Mouse (Mus musculus): ENCODE measurements around the gene Itga5. TPM values are rescaled to one million over a fixed set of nuclear protein-coding genes. Genes with fewer than 3 reads are reported as not detected.

Gene Itga5
- polyA plus RNA-seq, 1 experiment from 2014 or later, result 12.9 TPM

DNA sequence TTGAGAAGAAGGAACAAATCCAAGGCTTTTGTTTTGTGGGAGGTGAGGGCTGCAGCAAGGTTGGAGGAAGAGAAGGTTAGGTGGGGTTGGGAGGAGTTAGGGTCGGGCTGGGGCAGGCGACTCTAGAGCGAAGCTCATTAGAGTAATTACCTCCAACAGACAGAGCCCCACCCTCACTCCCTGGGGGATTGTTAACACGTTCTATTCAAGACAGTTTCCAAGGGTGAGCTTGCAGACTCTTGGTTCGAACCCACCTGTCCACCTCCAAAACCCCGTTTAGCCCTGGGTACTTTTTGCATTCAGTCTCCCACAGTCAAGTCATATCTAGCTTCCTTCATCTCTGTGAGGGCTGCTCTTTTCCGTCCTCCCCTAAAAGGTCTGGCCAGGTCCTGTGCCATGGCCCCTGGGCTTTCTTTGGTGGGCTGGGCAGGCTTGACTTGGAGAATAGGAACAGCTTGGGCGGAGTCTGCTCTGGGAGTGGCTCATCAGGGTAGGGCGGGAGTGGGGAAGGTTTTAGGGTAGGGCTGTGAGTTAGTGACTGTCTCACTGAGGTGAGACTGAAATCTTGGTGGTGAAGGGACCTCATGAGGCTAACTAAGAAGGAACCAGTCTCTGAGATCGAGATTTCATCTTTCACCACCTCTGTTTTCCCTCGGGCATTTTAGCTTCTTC is 29.4 kb downstream of the Itga5 start:
- DNase-seq (no peak), ATAC-seq (ENCODE audit: low read depth) (no peak)
- Histone ChIP-seq H3K9ac (no peak overlapping the region), H3K4me2 (no peak overlapping the region), H3K4me1 (replicated peaks) (peaks cover 72% of the 10 kb centered on the region), H3K4me3 (replicated peaks) (no peak overlapping the region), H3K27me3 (peaks cover 43% of the 10 kb centered on the region), H3K36me3 (no peaks in the 10 kb centered on the region), H3K27ac (no peak overlapping the region), H3K9me3 (replicated peaks) (no peaks in the 10 kb centered on the region)
- WGBS (ENCODE audit: insufficient replicate concordance), result 28% methylated on average over 11 of the region's 11 CpGs

DNA sequence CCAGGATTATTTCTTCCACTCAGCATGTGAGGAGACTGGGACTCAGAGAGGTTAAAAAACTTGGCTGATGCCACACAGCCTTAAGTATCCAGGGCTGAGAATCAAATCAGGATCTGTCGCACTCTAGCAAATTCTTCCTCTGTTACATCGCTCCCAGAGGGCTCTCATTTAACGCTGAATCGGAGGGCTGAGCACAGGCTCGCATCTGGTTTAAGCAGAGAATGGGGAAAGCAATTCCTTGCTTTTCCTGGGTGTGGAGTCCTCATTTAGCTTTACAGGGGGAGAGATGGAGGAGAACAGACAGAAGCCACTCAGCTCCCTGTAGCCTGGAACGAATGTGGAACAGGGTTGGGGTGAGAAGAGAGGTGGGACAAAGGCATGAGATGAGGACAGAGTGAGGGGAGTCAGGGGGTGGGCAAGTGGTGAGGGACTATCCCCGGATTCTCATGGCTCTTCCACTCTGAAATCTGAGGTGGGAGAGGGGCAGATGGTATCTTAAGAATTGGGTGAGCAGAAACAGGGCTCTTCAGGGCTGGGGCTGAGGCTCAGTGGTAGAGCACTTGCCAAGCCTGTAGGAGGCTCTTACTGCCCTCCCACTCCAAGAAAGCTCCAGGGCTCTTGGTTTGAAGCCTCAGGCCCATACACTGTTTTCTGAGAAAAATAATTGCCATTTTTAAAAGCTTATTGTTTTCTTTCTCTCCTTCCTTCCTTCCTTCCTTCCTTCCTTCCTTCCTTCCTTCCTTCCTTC is 30.9 kb downstream of the Itga5 start:
- DNase-seq (no peak), ATAC-seq (ENCODE audit: low read depth) (no peak)
- H3K36me3 ChIP-seq, result no peaks in the 10 kb centered on the region
- H3K27me3 ChIP-seq, result peaks cover 28% of the 10 kb centered on the region
- 57% methylated on average over 7 of the region's 7 CpGs for WGBS (ENCODE audit: insufficient replicate concordance)
- no peak overlapping the region for H3K4me3 ChIP-seq (replicated peaks)
- peaks cover 68% of the 10 kb centered on the region for H3K4me1 ChIP-seq (replicated peaks)
- H3K27ac ChIP-seq, result no peak overlapping the region
- H3K9me3 ChIP-seq (replicated peaks), result no peaks in the 10 kb centered on the region
- no peak overlapping the region for H3K9ac ChIP-seq
- no peak overlapping the region for H3K4me2 ChIP-seq

GRCm38 (mm10) chr15:103335040-103335439 is 31.5 kb downstream of the Itga5 start:
- Histone ChIP-seq H3K4me2 (no peak overlapping the region), H3K9me3 (replicated peaks) (no peaks in the 10 kb centered on the region), H3K9ac (no peak overlapping the region), H3K36me3 (no peaks in the 10 kb centered on the region), H3K27me3 (peaks cover 22% of the 10 kb centered on the region), H3K4me3 (replicated peaks) (no peak overlapping the region), H3K27ac (no peak overlapping the region), H3K4me1 (replicated peaks) (peaks cover 62% of the 10 kb centered on the region)
- ATAC-seq (ENCODE audit: low read depth) (no peak), DNase-seq (no peak)
- 58% methylated on average over 3 of the region's 3 CpGs for WGBS (ENCODE audit: insufficient replicate concordance)

GRCm38 (mm10) chr15:103334194-103334593 is 32.4 kb downstream of the Itga5 start:
- peaks cover 54% of the 10 kb centered on the region for H3K4me1 ChIP-seq (replicated peaks)
- H3K4me3 ChIP-seq (replicated peaks), result peak overlapping the region; percentile 23; the same call in 1 of the 2 replicates
- peak overlapping the region; percentile 31 for H3K4me2 ChIP-seq
- DNase-seq (no peak), ATAC-seq (ENCODE audit: low read depth) (peak; percentile 27; the same call in 1 of the 2 replicates)
- H3K27me3 ChIP-seq, result peaks cover 15% of the 10 kb centered on the region
- peak overlapping the region; percentile 53 for H3K27ac ChIP-seq
- H3K9me3 ChIP-seq (replicated peaks), result no peaks in the 10 kb centered on the region
- no peaks in the 10 kb centered on the region for H3K36me3 ChIP-seq
- no peak overlapping the region for H3K9ac ChIP-seq
- 11% methylated on average over 2 of the region's 2 CpGs for WGBS (ENCODE audit: insufficient replicate concordance)

DNA sequence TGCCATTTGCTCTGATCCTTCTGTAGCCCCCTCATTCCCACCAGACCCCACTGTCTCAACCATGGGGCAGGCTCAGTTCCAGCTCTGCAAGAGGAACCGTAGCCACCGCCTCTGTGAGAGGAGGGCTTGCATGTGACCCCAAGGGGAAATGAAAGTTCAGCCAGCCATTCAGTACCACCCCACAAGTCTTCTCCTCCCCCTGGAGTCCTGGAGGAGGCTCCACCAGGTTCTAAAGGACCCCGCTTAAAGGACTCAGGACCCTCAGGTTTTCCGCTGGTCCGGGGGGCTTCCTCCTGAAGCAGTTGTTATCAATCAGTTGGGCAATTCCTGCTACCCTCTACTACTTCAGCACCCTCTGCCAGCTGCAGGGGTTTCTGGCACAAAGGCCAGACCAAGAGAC is 32.8 kb downstream of the Itga5 start:
- Histone ChIP-seq H3K27ac (peak overlapping the region; percentile 53), H3K4me1 (replicated peaks) (peaks cover 49% of the 10 kb centered on the region), H3K4me2 (peak overlapping the region; percentile 31), H3K27me3 (peaks cover 10% of the 10 kb centered on the region), H3K36me3 (no peaks in the 10 kb centered on the region), H3K9me3 (replicated peaks) (no peaks in the 10 kb centered on the region), H3K9ac (peak overlapping the region; percentile 29; the same call in 1 of the 2 replicates), H3K4me3 (replicated peaks) (peak overlapping the region; percentile 23)
- ATAC-seq (ENCODE audit: low read depth), result peak; percentile 33; the same call in 1 of the 2 replicates
- DNase-seq, result no peak
- 58% methylated on average over 5 of the region's 5 CpGs for WGBS (ENCODE audit: insufficient replicate concordance)

DNA sequence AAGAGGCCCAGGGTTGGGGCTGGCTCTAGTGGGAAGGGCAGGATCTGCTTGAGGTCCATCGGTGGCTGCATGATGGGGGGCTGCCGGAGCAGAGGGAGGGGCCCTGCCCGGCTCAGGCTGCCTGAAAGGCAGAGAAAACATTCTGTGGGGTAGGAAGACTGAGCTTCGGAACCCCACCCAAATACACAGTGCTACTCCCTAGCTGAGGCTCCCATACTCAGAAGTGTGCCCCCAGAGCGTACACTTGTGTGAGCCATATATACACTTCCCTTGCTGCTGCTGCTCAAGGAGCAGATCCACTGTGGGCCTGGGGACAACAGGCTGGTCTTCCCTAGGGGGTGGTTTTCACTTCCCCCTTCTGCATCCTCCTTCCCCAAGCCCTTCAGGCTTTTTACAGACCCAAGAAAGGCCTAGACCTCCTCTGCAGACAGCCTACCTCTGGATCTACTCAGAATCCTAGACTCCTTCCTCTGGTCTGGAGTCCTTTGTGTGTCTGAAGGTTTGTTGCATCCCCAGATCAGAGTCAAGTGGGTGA is 33.4 kb downstream of the Itga5 start:
- Histone ChIP-seq H3K4me3 (replicated peaks) (peak overlapping the region; percentile 23), H3K4me2 (peak overlapping the region; percentile 31), H3K9ac (peak overlapping the region; percentile 29; the same call in 1 of the 2 replicates), H3K27me3 (peaks cover 4% of the 10 kb centered on the region; the same call in 1 of the 2 replicates), H3K4me1 (replicated peaks) (peaks cover 43% of the 10 kb centered on the region), H3K36me3 (no peaks in the 10 kb centered on the region), H3K27ac (peak overlapping the region; percentile 68), H3K9me3 (replicated peaks) (no peaks in the 10 kb centered on the region)
- peak; percentile 18; the same call in 1 of the 2 replicates for ATAC-seq (ENCODE audit: low read depth)
- WGBS (ENCODE audit: insufficient replicate concordance), result 36% methylated on average over 5 of the region's 5 CpGs
- DNase-seq, result no peak

DNA sequence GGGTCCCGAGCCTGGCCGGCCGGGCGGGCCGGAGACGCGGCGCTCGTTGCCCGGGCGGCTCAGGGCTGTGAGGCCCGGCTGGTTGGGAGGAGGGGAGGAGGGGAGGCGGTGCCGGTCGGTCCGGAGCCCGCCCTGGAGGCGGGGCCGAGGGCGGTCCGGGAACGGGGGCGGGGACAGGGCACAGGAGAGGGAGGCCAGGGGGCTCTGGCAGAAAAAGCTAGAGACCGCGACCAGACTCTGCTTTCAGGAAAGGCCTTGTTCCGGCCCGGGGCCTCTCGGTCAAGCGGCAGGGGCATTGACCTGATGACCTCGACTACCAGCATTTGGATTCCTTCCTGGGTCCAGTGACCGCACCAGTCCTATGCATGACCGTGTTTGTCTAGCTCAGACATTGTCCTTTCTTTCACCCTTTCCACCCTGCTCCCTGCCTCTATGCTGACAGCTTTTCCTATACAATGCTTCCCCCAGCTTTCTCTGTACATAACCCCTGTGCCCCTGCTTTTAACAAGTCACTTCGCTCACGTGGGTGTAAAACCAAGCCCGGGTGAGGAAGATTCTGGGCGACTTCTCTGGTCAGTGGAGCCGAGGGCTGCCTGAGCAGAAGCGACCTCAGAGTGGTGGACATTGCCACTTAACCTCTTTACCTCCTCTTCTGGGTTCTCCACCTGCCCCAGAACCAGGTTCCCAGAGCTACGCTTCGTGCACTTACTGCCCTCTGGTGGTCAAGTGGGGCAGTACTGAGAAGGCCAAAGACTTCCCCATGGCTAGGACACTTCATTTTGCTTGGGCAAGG is 42.9 kb downstream of the Itga5 start:
- ATAC-seq (ENCODE audit: low read depth) (peak; percentile 95), DNase-seq (peak; percentile 83)
- Histone ChIP-seq H3K9me3 (replicated peaks) (no peaks in the 10 kb centered on the region), H3K4me3 (replicated peaks) (peak overlapping the region; percentile 63), H3K9ac (peak overlapping the region; percentile 67), H3K36me3 (peaks cover 10% of the 10 kb centered on the region; the same call in 1 of the 2 replicates), H3K4me2 (peak overlapping the region; percentile 90), H3K27ac (peak overlapping the region; percentile 75), H3K27me3 (0 out of 2 replicates have a peak, but pooled peaks cover 3% of the 10 kb centered on the region), H3K4me1 (replicated peaks) (peaks cover 45% of the 10 kb centered on the region)
- under 1% methylated on average over 40 of the region's 40 CpGs for WGBS (ENCODE audit: insufficient replicate concordance)

GRCm38 (mm10) chr15:103323070-103323454 is 43.5 kb downstream of the Itga5 start:
- Histone ChIP-seq H3K9ac (peak overlapping the region; percentile 67), H3K27ac (peak overlapping the region; percentile 75; the same call in 1 of the 2 replicates)

GRCm38 (mm10) chr15:103322396-103322795 is 44.2 kb downstream of the Itga5 start:
- H3K4me3 ChIP-seq (replicated peaks), result peak overlapping the region; percentile 63
- H3K9ac ChIP-seq, result peak overlapping the region; percentile 67; the same call in 1 of the 2 replicates
- H3K4me1 ChIP-seq (replicated peaks), result peaks cover 50% of the 10 kb centered on the region
- WGBS (ENCODE audit: insufficient replicate concordance), result 53% methylated on average over 4 of the region's 4 CpGs
- peak overlapping the region; percentile 90 for H3K4me2 ChIP-seq
- ATAC-seq (ENCODE audit: low read depth) (no peak), DNase-seq (no peak)
- peaks cover 20% of the 10 kb centered on the region; the same call in 1 of the 2 replicates for H3K36me3 ChIP-seq
- H3K27me3 ChIP-seq, result 0 out of 2 replicates have a peak, but pooled peaks cover 3% of the 10 kb centered on the region
- no peaks in the 10 kb centered on the region for H3K9me3 ChIP-seq (replicated peaks)
- no peak overlapping the region for H3K27ac ChIP-seq

More at GRCm38 (mm10) chr15:103323070-103323454, 43.5 kb downstream of the Itga5 start:
- H3K27me3 ChIP-seq, result 0 out of 2 replicates have a peak, but pooled peaks cover 3% of the 10 kb centered on the region
- peak; percentile 36 for DNase-seq
- H3K4me1 ChIP-seq (replicated peaks), result peaks cover 45% of the 10 kb centered on the region
- H3K36me3 ChIP-seq, result peaks cover 15% of the 10 kb centered on the region; the same call in 1 of the 2 replicates
- 5% methylated on average over 17 of the region's 26 CpGs for WGBS (ENCODE audit: insufficient replicate concordance)
- peak overlapping the region; percentile 63 for H3K4me3 ChIP-seq (replicated peaks)
- peak; percentile 51 for ATAC-seq (ENCODE audit: low read depth)
- no peaks in the 10 kb centered on the region for H3K9me3 ChIP-seq (replicated peaks)
- H3K4me2 ChIP-seq, result peak overlapping the region; percentile 90

DNA sequence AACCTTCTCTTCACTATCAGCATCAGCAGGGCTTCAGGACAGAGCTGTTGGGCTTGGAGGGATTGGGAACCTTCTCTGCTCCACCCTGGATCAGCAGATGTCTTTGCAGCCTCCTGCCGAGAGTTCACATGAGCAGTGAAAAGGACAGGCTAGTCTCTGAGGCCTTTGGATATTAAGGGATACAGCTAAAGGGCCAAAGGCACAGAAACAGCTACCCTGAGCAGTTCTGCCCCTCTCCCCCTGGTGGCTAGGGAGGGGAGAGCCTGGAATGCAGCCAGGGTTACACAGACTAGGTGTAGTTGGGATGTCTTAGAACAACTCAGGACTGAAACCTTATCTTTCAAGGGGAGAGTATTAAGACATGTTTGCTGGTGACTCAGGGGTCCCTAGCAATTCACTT is 45.5 kb downstream of the Itga5 start:
- 67% methylated on average over 1 of the region's 1 CpGs for WGBS (ENCODE audit: insufficient replicate concordance)
- no peak for ATAC-seq (ENCODE audit: low read depth)
- Histone ChIP-seq H3K27me3 (0 out of 2 replicates have a peak, but pooled peaks cover 3% of the 10 kb centered on the region), H3K4me3 (replicated peaks) (no peak overlapping the region), H3K9ac (no peak overlapping the region), H3K4me2 (no peak overlapping the region), H3K36me3 (peaks cover 20% of the 10 kb centered on the region; the same call in 1 of the 2 replicates), H3K9me3 (replicated peaks) (no peaks in the 10 kb centered on the region), H3K4me1 (replicated peaks) (peaks cover 54% of the 10 kb centered on the region), H3K27ac (no peak overlapping the region)
- no peak for DNase-seq
